Mouse (Mus musculus) spleen, adult 2 months (tissue): ENCODE measurements around the gene Stk39. TPM values are rescaled to one million over a fixed set of nuclear protein-coding genes. Genes with fewer than 3 reads are reported as not detected.

Experiments
- DNase-seq, 2 experiments: peaks; one replicate each; pipeline versions ENCODE4 v3.0.0 to v3.0.0-alpha.2; 2012 to 2021; ENCODE audit warnings: low spot score in 2 of 2, low read depth in 1 of 2
- H3K27ac ChIP-seq: fragments of 200-500 bp; 2 replicates; pipeline ENCODE4 v1.5.1; 2012; ENCODE audit warnings: low read length, inconsistent platforms; ENCODE audit not compliant: insufficient read depth
- H3K27me3 ChIP-seq: fragments of 200-500 bp; 2 replicates; pipeline ENCODE4 v1.6.1; 2012; ENCODE audit warnings: mild to moderate bottlenecking, moderate library complexity, low read length, inconsistent platforms; ENCODE audit not compliant: control insufficient read depth, insufficient read depth
- H3K36me3 ChIP-seq: fragments of 200-500 bp; 2 replicates; pipeline ENCODE4 v1.6.1; 2012; ENCODE audit warnings: mild to moderate bottlenecking, low read length, inconsistent platforms; ENCODE audit not compliant: control insufficient read depth, insufficient read depth
- H3K4me1 ChIP-seq: fragments of 200-500 bp; 2 replicates; pipeline ENCODE4 v1.6.1; 2011; ENCODE audit warnings: inconsistent platforms; ENCODE audit not compliant: control insufficient read depth, insufficient read depth, insufficient read length
- H3K4me3 ChIP-seq: fragments of 200-500 bp; 2 replicates; pipeline ENCODE4 v1.5.1; 2011; ENCODE audit warnings: mild to moderate bottlenecking, inconsistent platforms; ENCODE audit not compliant: insufficient read depth, insufficient read length; ENCODE audit errors: extremely low read depth
- CTCF ChIP-seq: fragments of 200-500 bp; IDR thresholded peaks from 2 replicates; pipeline ENCODE4 v1.5.1; 2011; ENCODE audit warnings: mild to moderate bottlenecking, inconsistent platforms; ENCODE audit not compliant: insufficient read depth, insufficient read length, insufficient replicate concordance; ENCODE audit errors: extremely low read depth
- POLR2A ChIP-seq: fragments of 200-500 bp; IDR thresholded peaks from 2 replicates; pipeline ENCODE4 v1.6.1; 2011; ENCODE audit warnings: low read depth, low read length, inconsistent platforms
- WGBS: fragments of 180-500 bp; shearing (Covaris S2); methylation state at CpG from one replicate; pipeline ENCODE4 v1.1.7; 2018; 5-methylcytosine and 5-hydroxymethylcytosine counted together
- polyA plus RNA-seq: library from polyadenylated mRNA; depleted of rRNA; stranded (reverse); fragments of >200 nt; gene quantifications from 2 replicates; pipeline ENCODE4 v1.2.3, GENCODE M21; 2012

Gene Stk39
- polyA plus RNA-seq, 1 experiment, result 3.8 TPM

GRCm38 (mm10) chr2:68433736-68434312, 38.2 kb downstream of the Stk39 start:
- no peaks in the 10 kb centered on the region for H3K27me3 ChIP-seq
- no peaks in the 10 kb centered on the region for H3K36me3 ChIP-seq
- 88% methylated on average over 9 of the region's 9 CpGs for WGBS
- H3K4me3 ChIP-seq, result no peak overlapping the region
- TF ChIP-seq CTCF (no peak), POLR2A (no peak)
- H3K4me1 ChIP-seq, result peaks cover 9% of the 10 kb centered on the region; the same call in 1 of the 2 replicates
- no peak overlapping the region for H3K27ac ChIP-seq
- DNase-seq, result no peak

GRCm38 (mm10) chr2:68432834-68433233, 39.2 kb downstream of the Stk39 start:
- TF ChIP-seq CTCF (no peak), POLR2A (no peak)
- H3K36me3 ChIP-seq, result no peaks in the 10 kb centered on the region
- peaks cover 9% of the 10 kb centered on the region; the same call in 1 of the 2 replicates for H3K4me1 ChIP-seq
- H3K27me3 ChIP-seq, result no peaks in the 10 kb centered on the region
- no peak for DNase-seq
- 84% methylated on average over 4 of the region's 4 CpGs for WGBS
- no peak overlapping the region for H3K4me3 ChIP-seq
- H3K27ac ChIP-seq, result no peak overlapping the region

GRCm38 (mm10) chr2:68431024-68431962, 40.8 kb downstream of the Stk39 start:
- H3K4me1 ChIP-seq, result peaks cover 9% of the 10 kb centered on the region; the same call in 1 of the 2 replicates
- H3K4me3 ChIP-seq, result no peak overlapping the region
- H3K36me3 ChIP-seq, result no peaks in the 10 kb centered on the region
- H3K27ac ChIP-seq, result no peak overlapping the region
- no peaks in the 10 kb centered on the region for H3K27me3 ChIP-seq
- TF ChIP-seq CTCF (no peak), POLR2A (no peak)
- WGBS, result 89% methylated on average over 14 of the region's 14 CpGs
- no peak for DNase-seq

- H3K36me3 ChIP-seq, result no peaks in the 10 kb centered on the region
- DNase-seq, result peak; percentile 23 to 36
- WGBS, result 35% methylated on average over 5 of the region's 5 CpGs
- no peaks in the 10 kb centered on the region for H3K27me3 ChIP-seq
- H3K4me3 ChIP-seq, result no peak overlapping the region
- H3K27ac ChIP-seq, result no peak overlapping the region
- peaks cover 9% of the 10 kb centered on the region; the same call in 1 of the 2 replicates for H3K4me1 ChIP-seq
- TF ChIP-seq CTCF, result peak; percentile 28; the same call in 1 of the 2 replicates
- no peak for TF ChIP-seq POLR2A
Measured at GRCm38 (mm10) chr2:68430493-68430892, 41.6 kb downstream of the Stk39 start.

GRCm38 (mm10) chr2:68429436-68429835, 42.6 kb downstream of the Stk39 start:
- Histone ChIP-seq H3K27me3 (no peaks in the 10 kb centered on the region), H3K36me3 (no peaks in the 10 kb centered on the region), H3K4me3 (no peak overlapping the region), H3K4me1 (peaks cover 5% of the 10 kb centered on the region; the same call in 1 of the 2 replicates), H3K27ac (no peak overlapping the region)
- no peak for DNase-seq
- TF ChIP-seq CTCF, result no peak
- TF ChIP-seq POLR2A, result no peak
- 73% methylated on average over 4 of the region's 4 CpGs for WGBS

GRCm38 (mm10) chr2:68426977-68427577, 45.0 kb downstream of the Stk39 start:
- DNase-seq, result no peak
- 79% methylated on average over 5 of the region's 5 CpGs for WGBS

More at GRCm38 (mm10) chr2:68426977-68427577, 45.0 kb downstream of the Stk39 start:
- Histone ChIP-seq H3K4me1 (no peaks in the 10 kb centered on the region; the same call in 1 of the 2 replicates), H3K27ac (no peak overlapping the region), H3K27me3 (no peaks in the 10 kb centered on the region), H3K4me3 (no peak overlapping the region), H3K36me3 (no peaks in the 10 kb centered on the region)
- TF ChIP-seq POLR2A (no peak), CTCF (no peak)
